Mouse (Mus musculus) E14TG2a.4 (cell line): ENCODE data around the gene Armh4.

Source experiments
- CTCF ChIP-seq: conservative IDR thresholded peaks from 2 replicates; pipeline ENCODE4 v1.5.1; 2014; ENCODE audit warnings: low read length
- NANOG ChIP-seq: IDR thresholded peaks from 2 replicates; pipeline ENCODE4 v1.6.1; 2014; ENCODE audit warnings: borderline replicate concordance, low read length, mixed read lengths
- POU5F1 ChIP-seq: IDR thresholded peaks from 2 replicates; pipeline ENCODE4 v1.6.1; 2014; ENCODE audit warnings: low read length, borderline replicate concordance

DNA sequence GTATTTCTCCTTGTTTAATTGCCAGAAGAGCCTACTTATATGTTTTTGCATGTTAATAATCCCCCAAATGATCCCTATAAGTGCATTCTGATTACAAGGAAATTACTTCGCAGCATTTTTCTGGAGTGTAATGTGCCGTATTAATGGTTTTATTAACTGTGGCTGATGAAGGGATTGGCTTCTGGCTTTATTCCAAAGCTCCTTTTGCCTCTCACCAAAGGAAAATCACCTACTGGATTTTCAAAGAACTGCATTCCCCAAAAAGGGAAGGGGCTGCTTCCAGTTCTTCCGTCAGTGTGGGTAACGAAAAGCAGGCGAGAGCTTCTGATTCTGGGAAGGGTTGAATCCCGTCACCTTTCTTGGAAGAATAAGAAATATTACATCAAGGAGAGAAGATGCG lies 43.9 kb downstream of the Armh4 start:
- TF ChIP-seq CTCF (no peak), POU5F1 (no peak), NANOG (no peak)
